Mouse (Mus musculus) myocyte (in vitro differentiated cells): ENCODE measurements around the gene Copg2. TPM values are rescaled to one million over a fixed set of nuclear protein-coding genes. Genes with fewer than 3 reads are reported as not detected.
A peak's percentile ranks its signal among the peaks of the same experiment; 100 is the strongest.

Experiments used
- H3K27me3 ChIP-seq: one replicate; pipeline ENCODE4 v1.6.1; 2011; ENCODE audit not compliant: control insufficient read depth, insufficient read depth, insufficient read length
- H3K36me3 ChIP-seq: one replicate; pipeline ENCODE4 v1.6.1; 2011; ENCODE audit not compliant: control insufficient read depth, insufficient read depth
- H3K4me2 ChIP-seq: one replicate; pipeline ENCODE4 v1.6.1; 2011; ENCODE audit warnings: low read depth, control low read depth
- H3K4me3 ChIP-seq: one replicate; pipeline ENCODE4 v1.5.1; 2011; ENCODE audit warnings: mild to moderate bottlenecking, control low read depth, moderate library complexity
- H3K79me2 ChIP-seq: one replicate; pipeline ENCODE4 v1.6.1; 2011; ENCODE audit not compliant: control insufficient read depth, insufficient read depth
- H3ac ChIP-seq: one replicate; pipeline ENCODE4 v1.6.1; 2011; ENCODE audit not compliant: control insufficient read depth, insufficient read length
- CEBPB ChIP-seq: IDR thresholded peaks from 2 replicates; pipeline ENCODE4 v1.6.1; 2011; ENCODE audit warnings: mild to moderate bottlenecking, moderate library complexity; ENCODE audit not compliant: poor library complexity, insufficient read depth, severe bottlenecking
- E2F4 ChIP-seq: IDR thresholded peaks from one replicate; pipeline ENCODE4 v1.6.1; 2011; ENCODE audit warnings: mild to moderate bottlenecking, control low read depth, moderate library complexity; ENCODE audit not compliant: insufficient read depth
- MAX ChIP-seq: IDR thresholded peaks from one replicate; pipeline ENCODE4 v1.6.1; 2011; ENCODE audit warnings: low read depth, mild to moderate bottlenecking, control low read depth
- MYOD1 ChIP-seq, 3 experiments: IDR thresholded peaks; one replicate each; pipeline ENCODE4 v1.6.1; 2011; ENCODE audit warnings: control low read depth in 2 of 3, low read depth in 2 of 3, mild to moderate bottlenecking in 2 of 3, moderate library complexity in 1 of 3; ENCODE audit not compliant: insufficient read length in 2 of 3, control insufficient read depth in 1 of 3
- MYOG ChIP-seq, 3 experiments: IDR thresholded peaks; one replicate each; pipeline ENCODE4 v1.6.1; 2011; ENCODE audit warnings: control low read depth in 2 of 3, low read depth in 2 of 3, mild to moderate bottlenecking in 2 of 3; ENCODE audit not compliant: insufficient read length in 2 of 3, control insufficient read depth in 1 of 3, insufficient read depth in 1 of 3
- POLR2A ChIP-seq: IDR thresholded peaks from one replicate; pipeline ENCODE4 v1.6.1; 2011; ENCODE audit warnings: low read depth, mild to moderate bottlenecking, control low read depth, moderate library complexity; ENCODE audit not compliant: insufficient read length
- POLR2AphosphoS2 ChIP-seq: IDR thresholded peaks from one replicate; pipeline ENCODE4 v1.6.1; 2011; ENCODE audit warnings: low read depth, control low read depth; ENCODE audit not compliant: insufficient read length
- REST ChIP-seq: IDR thresholded peaks from one replicate; pipeline ENCODE4 v1.6.1; 2011; ENCODE audit warnings: mild to moderate bottlenecking, control low read depth, moderate library complexity; ENCODE audit not compliant: insufficient read depth, insufficient read length
- SRF ChIP-seq: IDR thresholded peaks from one replicate; pipeline ENCODE4 v1.6.1; 2011; ENCODE audit warnings: low read depth; ENCODE audit not compliant: control insufficient read depth, insufficient read length
- TCF12 ChIP-seq: IDR thresholded peaks from one replicate; pipeline ENCODE4 v1.6.1; 2011; ENCODE audit warnings: mild to moderate bottlenecking, control low read depth; ENCODE audit not compliant: poor library complexity, insufficient read depth, severe bottlenecking
- TCF3 ChIP-seq: IDR thresholded peaks from one replicate; pipeline ENCODE4 v1.6.1; 2011; ENCODE audit warnings: low read depth, control low read depth; ENCODE audit not compliant: insufficient read length
- USF1 ChIP-seq: IDR thresholded peaks from one replicate; pipeline ENCODE4 v1.6.1; 2011; ENCODE audit warnings: low read depth, mild to moderate bottlenecking, control low read depth, moderate library complexity
- polyA plus RNA-seq: library from polyadenylated mRNA; unstranded; fragments of >200 nt; fragmentation: generic; extraction: Trizol; gene quantifications from one replicate; pipeline ENCODE4 v1.2.1, GENCODE M21; 2012; ENCODE audit warnings: missing spikeins

Copg2 gene
- polyA plus RNA-seq, 1 experiment = 26.6 TPM

DNA sequence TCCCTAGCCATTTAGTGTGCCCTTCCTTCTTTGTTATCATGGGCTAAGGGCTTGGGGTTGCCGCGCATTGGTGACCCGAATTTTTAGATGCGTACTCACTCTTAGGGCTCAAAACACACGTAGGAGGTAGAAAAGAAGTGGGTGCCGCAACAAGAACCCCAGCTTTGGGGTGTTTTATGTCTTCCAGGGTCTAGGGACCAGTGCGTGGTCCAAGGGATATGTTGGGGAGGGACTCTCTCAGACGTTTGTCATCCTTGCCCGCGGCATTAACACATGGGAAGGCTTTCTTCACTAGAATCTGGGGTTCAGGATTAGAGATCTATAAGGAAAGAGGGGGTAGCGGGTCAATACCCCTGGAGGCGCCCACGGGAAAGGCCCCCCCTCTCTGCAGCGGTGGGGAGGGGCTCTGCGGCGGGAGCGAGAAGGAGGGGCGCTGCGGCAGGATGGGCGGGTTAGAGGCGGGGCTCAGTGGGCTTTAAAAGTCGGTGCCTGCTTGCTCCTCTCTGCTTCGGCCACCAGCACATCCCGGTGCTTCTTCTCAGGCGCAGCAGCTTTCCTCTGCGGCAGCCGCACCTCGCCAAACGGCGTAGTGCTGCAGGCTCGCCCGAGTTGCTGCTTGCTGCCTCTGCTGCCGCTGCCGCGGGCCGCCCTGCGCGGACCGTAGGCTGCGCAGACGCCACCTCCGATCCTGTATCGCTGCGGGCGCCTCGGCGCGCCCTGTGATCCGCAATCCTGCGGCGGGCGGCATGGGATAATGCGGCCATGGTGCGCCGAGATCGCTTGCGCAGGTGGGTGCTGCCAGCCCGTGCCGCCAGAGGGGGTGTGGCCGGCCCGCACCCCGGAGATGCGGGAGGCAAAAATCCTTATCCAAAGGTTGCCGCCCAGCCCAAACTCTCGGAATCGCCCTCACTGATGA is 158.8 kb downstream of the Copg2 start:
- Histone ChIP-seq H3K4me3 (peak overlapping the region; percentile 22), H3K79me2 (peaks cover 3% of the 10 kb centered on the region), H3ac (peak overlapping the region; percentile 2), H3K27me3 (no peaks in the 10 kb centered on the region), H3K36me3 (no peaks in the 10 kb centered on the region), H3K4me2 (peak overlapping the region; percentile 75)
- TF ChIP-seq E2F4 (no peak), POLR2A (peak; percentile 76), MAX (no peak), POLR2AphosphoS2 (peak; percentile 51), CEBPB (no peak)

DNA sequence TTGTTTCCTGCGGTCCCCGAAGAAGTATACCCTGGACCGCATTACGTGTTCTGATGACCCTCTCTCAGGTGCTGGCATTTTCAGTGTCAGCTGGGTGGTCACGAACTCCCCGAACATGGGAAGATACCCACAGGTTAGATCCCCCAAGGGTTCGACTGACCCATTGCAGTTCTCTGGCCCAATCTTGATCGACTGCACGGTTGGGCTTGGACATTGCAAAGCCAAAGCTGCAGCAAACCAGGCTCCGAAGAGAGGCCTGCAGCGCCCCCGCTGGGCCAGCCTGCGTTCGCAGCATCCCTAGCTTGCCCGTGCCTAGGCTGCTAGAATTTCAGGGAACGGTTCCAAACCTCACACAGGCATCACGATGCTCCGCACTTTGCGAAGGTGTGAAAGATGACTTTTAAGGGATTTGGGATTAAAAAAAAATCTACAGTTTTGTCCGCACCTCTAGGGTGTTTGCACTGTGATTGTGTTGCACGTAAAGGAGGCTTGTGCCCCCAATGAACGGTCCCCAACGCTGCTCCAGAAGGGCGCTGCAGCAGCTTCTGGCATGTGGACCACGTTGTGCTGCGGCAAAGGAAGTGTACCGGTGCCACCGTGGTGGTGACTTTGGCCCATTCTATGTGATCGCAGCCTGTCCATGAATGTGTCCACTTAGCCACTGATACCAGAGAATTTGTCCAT is 159.6 kb downstream of the Copg2 start:
- Histone ChIP-seq H3ac (no peak overlapping the region), H3K4me2 (peak overlapping the region; percentile 30), H3K79me2 (peaks cover 3% of the 10 kb centered on the region), H3K27me3 (no peaks in the 10 kb centered on the region), H3K36me3 (no peaks in the 10 kb centered on the region), H3K4me3 (peak overlapping the region; percentile 22)
- no peak for TF ChIP-seq E2F4
- TF ChIP-seq POLR2A = no peak
- TF ChIP-seq REST = no peak
- no peak for TF ChIP-seq TCF12
- no peak for TF ChIP-seq POLR2AphosphoS2
- TF ChIP-seq CEBPB = no peak
- TF ChIP-seq MYOG (IDR thresholded peaks at IDR 0.05; ENCODE audit: control insufficient read depth in 1 of 3, insufficient read depth in 1 of 3, insufficient read length in 2 of 3, low read depth in 2 of 3) = no peak
- TF ChIP-seq TCF3 = no peak
- TF ChIP-seq MYOD1 (IDR thresholded peaks at IDR 0.05; ENCODE audit: control insufficient read depth in 1 of 3, insufficient read length in 2 of 3, low read depth in 2 of 3) = no peak
- no peak for TF ChIP-seq USF1
- TF ChIP-seq SRF = no peak
- TF ChIP-seq MAX = no peak

DNA sequence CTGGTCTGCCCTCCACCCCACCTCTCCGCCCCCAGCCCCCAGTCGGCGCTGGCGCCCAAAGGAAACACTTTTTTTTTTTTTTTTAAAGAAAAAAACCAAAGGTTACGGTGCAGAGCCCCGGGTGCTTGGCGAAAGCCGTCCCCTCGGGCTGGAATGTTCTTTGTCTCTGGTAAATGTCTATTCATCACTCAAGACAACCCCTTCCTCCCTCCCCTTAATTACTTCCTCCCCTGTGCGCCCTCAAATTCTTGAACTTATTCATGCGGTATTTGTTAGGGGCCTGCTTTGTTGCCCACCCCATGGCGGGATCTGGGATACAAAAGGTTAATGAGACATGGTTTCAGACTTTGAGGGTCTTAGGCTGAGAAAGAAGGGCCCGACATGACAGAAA is 160.2 kb downstream of the Copg2 start:
- Histone ChIP-seq H3K4me2 (no peak overlapping the region), H3K27me3 (no peaks in the 10 kb centered on the region), H3ac (no peak overlapping the region), H3K36me3 (no peaks in the 10 kb centered on the region), H3K4me3 (no peak overlapping the region), H3K79me2 (peaks cover 3% of the 10 kb centered on the region)
- TF ChIP-seq POLR2A = no peak
- no peak for TF ChIP-seq TCF12
- no peak for TF ChIP-seq MYOD1 (IDR thresholded peaks at IDR 0.05; ENCODE audit: control insufficient read depth in 1 of 3, insufficient read length in 2 of 3, low read depth in 2 of 3)
- TF ChIP-seq CEBPB = no peak
- no peak for TF ChIP-seq POLR2AphosphoS2
- no peak for TF ChIP-seq USF1
- no peak for TF ChIP-seq MAX
- TF ChIP-seq REST = no peak
- TF ChIP-seq SRF = no peak
- no peak for TF ChIP-seq E2F4
- no peak for TF ChIP-seq MYOG (IDR thresholded peaks at IDR 0.05; ENCODE audit: control insufficient read depth in 1 of 3, insufficient read depth in 1 of 3, insufficient read length in 2 of 3, low read depth in 2 of 3)
- no peak for TF ChIP-seq TCF3

DNA sequence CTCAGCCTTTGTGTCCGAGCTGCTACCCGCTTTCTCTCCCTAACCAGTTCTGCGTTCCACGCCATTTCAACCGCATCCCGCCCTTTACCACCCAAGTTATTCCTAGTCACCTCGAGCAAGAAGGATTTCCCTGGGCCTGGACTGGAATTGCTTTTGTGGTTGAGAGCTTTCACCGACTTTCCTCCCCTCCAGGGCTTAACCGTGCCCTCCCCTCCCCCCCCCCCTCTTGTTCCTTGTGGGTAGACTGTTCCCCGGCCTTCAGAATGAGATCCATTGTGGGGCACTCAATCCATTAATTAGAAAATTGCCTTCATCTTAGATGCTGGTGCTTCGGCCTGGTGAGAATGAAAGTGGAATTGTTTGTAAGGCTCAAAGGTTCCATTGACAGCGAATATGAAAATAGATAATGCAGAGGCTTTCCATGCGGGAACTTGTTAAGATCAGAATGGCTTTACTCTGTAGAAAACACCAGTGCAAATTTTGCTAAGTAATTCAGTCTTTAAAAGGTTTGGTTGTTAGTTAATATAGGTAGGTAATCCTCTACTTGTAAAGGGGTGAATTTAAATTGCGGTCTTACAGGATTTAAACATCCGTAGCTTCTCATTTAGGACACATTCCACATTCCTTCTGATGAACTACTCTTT is 160.7 kb downstream of the Copg2 start:
- Histone ChIP-seq H3K4me2 (no peak overlapping the region), H3K79me2 (peaks cover 3% of the 10 kb centered on the region), H3K4me3 (no peak overlapping the region), H3ac (no peak overlapping the region), H3K27me3 (no peaks in the 10 kb centered on the region), H3K36me3 (no peaks in the 10 kb centered on the region)
- TF ChIP-seq CEBPB (no peak), POLR2A (no peak), TCF3 (no peak)

DNA sequence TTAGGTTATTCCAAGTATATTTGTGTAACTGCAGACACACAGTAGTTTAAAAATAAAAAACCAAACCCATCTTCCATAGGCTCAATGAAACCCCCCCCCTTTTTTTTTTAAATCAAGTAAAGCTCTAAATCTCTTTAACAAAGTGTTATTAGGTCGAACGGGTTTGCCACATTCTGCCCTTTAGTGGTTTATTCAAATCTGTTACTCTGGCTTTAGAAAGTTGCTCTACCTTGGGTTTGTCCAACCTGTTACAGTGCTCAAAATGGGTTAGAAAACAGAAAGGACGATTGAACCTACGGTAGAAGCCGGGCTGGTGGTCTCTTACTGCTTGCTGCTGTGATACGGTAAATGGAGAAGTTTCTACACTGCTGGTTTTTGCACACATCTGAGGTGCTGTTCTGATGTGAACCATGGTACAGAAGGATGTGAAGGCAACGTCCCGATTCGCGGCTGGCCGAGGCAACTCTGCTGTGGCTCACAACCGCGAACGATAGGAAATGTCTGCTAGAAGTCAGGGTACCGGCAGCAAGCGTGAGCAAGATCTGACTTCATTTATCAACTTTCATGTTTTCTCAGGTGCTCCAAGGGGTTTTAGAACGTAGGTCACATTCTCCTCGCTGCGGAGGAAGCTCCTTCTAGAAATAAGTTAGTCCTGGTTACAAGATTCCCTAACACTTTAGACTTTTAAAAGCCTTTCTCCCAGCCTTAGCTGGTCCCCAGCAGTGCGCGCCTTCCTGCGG is 161.4 kb downstream of the Copg2 start:
- H3K4me3 ChIP-seq = no peak overlapping the region
- H3K36me3 ChIP-seq = no peaks in the 10 kb centered on the region
- TF ChIP-seq POLR2AphosphoS2 (no peak), MAX (no peak), CEBPB (no peak), REST (no peak), MYOD1 (IDR thresholded peaks at IDR 0.05; ENCODE audit: control insufficient read depth in 1 of 3, insufficient read length in 2 of 3, low read depth in 2 of 3) (no peak), USF1 (no peak), TCF12 (no peak), MYOG (IDR thresholded peaks at IDR 0.05; ENCODE audit: control insufficient read depth in 1 of 3, insufficient read depth in 1 of 3, insufficient read length in 2 of 3, low read depth in 2 of 3) (no peak), TCF3 (no peak), SRF (no peak)
- peaks cover 3% of the 10 kb centered on the region for H3K79me2 ChIP-seq
- H3K27me3 ChIP-seq = no peaks in the 10 kb centered on the region
- H3ac ChIP-seq = no peak overlapping the region
- H3K4me2 ChIP-seq = no peak overlapping the region
